Mouse (Mus musculus): ENCODE data around the gene Spata21. TPM values are rescaled to one million over a fixed set of nuclear protein-coding genes. Genes with fewer than 3 reads are reported as not detected.
"Not testable (repeated sequence)": the region's sequence is repeated elsewhere in the genome, so short reads cannot be mapped to it uniquely, and the experiment has no call there.

Gene Spata21
- total RNA-seq, 2 experiments from 2014 or later, result 0.17 to 0.59 TPM

DNA sequence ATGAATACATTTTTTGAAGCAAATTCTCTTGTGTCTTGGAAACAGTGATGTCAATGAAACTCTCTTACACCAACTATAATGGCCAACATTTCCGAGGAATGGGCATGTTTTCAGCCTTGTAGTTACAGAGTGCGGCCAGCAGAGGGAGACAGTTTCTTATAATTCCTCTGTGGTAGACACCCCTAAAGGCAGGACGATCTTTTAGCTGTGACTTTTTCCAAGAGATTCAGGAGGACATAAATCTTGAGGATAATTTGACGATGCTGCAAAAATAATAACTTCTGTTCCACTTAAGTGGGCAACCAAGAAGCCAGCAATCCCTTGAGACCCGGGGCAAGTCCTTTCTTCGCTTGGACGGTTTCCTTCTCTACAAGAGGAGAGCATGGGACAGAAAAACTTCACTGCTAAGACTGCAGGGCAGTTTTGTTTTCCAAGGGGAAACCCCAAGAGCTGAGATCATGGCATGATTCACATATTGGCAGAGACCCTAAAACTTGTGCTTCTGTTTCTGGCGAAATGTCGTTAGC lies 54.2 kb downstream of the Spata21 start:
- DNase-seq (ENCODE audit: extremely low spot score in 1 of 2, low spot score in 2 of 2), result peak; percentile 61 to 70
- intact Hi-C loops (cut with DNase I), result loop anchor here (5.0 kb wide), 1 partner anchor 220 kb away; no protein-coding TSS in a partner anchor

DNA sequence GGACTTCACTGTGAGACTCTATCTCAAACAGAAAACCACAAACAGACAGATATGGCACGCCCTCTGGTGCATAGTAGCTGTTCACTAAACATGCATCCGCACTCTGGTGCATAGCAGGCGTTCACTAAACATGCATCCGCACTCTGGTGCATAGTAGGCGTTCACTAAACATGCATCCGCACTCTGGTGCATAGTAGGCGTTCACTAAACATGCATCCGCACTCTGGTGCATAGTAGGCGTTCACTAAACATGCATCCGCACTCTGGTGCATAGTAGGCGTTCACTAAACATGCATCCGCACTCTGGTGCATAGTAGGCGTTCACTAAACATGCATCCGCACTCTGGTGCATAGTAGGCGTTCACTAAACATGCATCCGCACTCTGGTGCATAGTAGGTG lies 57.0 kb downstream of the Spata21 start:
- intact Hi-C loops (cut with DNase I), result loop anchor here (5.0 kb wide), 2 partner anchors 57 to 127 kb away; no protein-coding TSS in a partner anchor
- not testable (repeated sequence) for DNase-seq (ENCODE audit: extremely low spot score in 1 of 2, low spot score in 2 of 2)

DNA sequence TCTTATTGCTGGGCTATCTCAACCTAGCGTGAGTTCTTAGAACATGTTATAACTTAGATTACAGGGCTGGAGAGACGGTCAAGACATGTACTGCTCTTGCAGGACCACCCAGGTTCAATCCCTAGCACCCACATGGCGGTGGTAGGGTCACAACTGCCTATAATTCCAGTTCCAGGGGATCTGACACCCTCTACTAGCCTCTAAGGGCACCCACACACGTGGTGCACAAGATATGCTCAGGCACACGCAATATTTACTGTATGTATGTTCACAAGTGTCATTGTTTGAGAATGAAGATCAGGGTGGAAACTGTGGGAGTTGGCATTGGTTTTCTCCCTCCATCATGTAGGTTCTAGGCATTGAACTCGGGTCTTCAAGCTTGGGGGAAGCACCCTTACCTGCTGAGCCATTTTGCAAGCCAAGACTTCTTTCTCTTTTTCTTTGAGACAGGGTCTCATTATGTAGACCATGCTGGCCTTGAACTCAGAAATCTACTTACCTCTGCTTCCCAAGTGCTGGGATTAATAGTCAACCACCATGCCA lies 58.4 kb downstream of the Spata21 start:
- DNase-seq (ENCODE audit: extremely low spot score in 1 of 2, low spot score in 2 of 2), result no peak
- intact Hi-C loops (cut with DNase I), result loop anchor here (5.0 kb wide), 2 partner anchors 56 to 126 kb away; no protein-coding TSS in a partner anchor

DNA sequence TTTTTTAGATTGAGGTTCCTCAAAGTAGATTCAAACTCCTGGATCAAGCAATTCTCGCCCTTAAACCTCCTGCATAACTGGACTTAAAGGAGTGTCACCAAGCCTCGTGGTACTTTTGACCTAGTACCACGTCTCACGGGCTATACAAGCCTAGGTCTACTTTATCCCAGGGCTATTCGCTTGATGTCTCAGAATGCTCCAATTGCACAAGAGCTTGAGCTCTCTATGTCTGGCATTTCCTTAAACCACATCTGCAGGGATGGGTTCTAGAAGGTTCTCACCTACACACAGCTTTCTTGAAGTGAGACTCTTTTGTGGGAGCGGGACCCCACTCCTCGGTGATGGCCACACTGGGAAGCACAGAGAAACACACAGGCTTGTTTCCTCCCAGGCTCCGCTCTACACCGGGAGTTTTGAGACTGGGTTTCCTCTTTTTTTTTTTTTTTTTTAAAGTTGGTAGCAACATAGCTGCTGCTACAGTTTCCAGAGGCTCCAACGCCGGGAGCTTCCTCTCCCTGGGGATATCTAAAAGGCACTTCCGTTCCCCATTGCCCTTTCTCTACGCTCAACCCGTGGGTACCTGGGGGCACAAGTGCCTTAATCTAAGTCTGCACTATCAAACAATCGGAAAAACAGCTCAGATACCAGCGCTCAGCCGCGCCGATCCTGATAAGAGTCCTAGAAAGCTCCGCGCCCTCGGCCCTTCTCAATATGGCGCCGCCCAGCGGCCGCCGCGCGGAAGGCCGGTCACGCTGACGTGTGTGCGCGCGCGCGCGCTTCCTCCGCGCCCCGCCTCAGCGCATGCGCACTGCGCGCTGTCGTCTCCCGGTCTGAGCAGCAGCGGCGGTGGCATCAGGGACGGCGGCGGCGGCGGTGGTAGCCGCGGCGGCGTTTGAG lies 59.2 kb downstream of the Spata21 start, which contains the start of gene Fbxo42:
Gene Fbxo42 (plus strand): TSS at position 802 of the 897 bp plus-strand sequence.
- intact Hi-C loops (cut with DNase I), result loop anchor here (5.0 kb wide), 2 partner anchors 55 to 125 kb away; no protein-coding TSS in a partner anchor
- DNase-seq (ENCODE audit: extremely low spot score in 1 of 2, low spot score in 2 of 2), result peak; percentile 89 to 94

DNA sequence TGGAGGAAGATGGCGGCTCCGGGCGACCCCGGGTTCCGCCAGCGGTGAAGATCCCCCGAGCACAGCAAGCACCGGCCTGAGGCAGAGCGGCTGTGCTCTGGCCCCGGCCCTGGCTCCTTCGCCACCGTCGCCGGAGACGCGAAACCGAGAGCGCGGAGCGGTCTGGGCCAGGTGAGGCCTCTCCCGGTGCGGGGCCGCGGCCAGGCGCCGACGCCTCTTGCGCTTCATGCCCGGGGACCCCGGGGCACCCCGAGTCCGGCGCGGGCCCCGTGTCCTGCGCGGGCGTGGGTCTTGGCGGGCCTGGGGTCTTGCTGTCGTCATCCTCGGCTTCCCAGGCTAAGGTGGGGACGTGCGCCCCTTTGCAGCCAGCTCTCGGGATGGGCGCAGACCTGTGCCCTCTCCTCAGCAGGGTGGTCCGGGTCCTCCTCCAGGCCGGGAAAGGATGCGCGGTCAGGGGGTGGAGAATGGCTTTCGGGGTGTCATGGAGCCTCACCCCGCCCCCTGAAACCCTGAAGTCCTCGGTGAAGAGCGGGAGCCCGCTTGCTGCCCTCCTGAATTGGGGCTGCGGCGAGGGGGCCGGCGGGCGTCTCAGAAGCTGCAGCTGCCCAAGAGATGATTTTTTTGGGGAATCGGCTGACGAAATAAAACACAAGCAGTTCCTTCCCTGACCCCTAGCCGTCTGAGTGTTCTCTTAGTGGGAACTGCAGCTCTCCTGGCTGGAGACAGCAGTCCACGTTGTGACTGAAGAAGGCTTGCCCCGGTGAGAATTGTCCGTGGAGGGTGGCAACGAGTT lies 60.1 kb downstream of the Spata21 start:
- intact Hi-C loops (cut with DNase I), result loop anchor here (5.0 kb wide), 2 partner anchors 54 to 124 kb away; no protein-coding TSS in a partner anchor
- DNase-seq (ENCODE audit: extremely low spot score in 1 of 2, low spot score in 2 of 2), result peak in 1 of 2 experiments; percentile 70

DNA sequence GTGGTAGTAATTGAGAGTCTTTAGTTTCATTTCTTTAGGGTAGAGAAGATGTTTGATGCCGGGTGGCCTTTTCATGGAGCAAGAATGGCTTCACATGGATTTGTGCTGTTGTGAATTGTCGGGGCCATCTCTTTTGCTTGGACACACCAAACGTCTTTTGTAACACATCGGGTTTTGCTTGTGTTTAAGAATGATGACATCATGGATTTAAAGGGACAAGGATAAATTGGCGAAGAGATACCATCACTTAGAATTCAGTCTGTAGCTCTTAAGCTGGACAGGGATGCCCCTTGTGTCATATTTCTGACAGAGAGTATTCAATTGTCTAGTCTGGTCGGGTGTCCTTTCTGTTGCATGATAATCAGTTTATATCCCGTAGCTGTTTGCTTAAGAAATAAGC lies 61.0 kb downstream of the Spata21 start:
- intact Hi-C loops (cut with DNase I), result loop anchor here (5.0 kb wide), 2 partner anchors 53 to 123 kb away; no protein-coding TSS in a partner anchor
- DNase-seq (ENCODE audit: extremely low spot score in 1 of 2, low spot score in 2 of 2), result no peak

DNA sequence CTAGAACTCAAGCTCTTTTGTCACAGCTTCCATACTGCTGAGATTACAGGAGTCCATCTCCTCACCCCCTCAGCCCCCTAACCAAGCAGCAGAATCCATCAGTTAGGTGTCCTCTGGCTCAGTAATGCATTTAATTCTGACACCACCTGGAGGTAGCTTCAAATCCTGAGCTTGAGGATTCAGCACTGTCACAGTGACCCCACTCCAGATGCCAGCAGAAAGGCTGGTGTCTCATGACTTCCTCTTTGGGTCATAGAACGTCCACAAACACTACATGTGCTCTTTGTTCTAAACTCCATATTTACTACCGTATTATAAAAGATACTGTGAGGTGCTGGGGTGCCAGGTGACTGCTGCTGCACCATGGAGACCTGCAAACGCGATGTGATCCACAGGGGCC lies 69.4 kb downstream of the Spata21 start:
- DNase-seq (ENCODE audit: extremely low spot score in 1 of 2, low spot score in 2 of 2), result no peak
- intact Hi-C loops (cut with DNase I), result no loop called here

GRCm38 (mm10) chr4:141158609-141159008 lies 70.5 kb downstream of the Spata21 start:
- DNase-seq (ENCODE audit: extremely low spot score in 1 of 2, low spot score in 2 of 2), result no peak
- intact Hi-C loops (cut with DNase I), result no loop called here

DNA sequence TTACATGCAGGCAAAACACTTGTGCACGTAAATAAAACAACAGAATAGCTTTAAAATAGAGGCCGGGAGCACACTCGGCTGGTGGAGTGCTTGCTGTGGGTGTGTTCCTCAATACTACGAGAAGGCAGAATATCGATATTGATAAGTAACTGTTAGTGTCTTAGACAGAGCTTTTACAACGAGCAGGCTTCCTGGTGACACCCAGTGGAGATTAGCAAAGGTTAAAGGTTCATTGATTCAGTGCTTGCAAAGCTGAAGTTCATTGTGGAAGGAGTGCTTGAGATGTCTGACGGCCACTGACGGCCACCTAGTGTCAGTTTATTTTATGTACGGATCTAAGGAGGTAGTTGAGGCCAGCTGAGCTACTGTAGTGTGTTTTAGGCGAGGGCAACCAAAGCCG lies 71.0 kb downstream of the Spata21 start:
- intact Hi-C loops (cut with DNase I), result no loop called here
- DNase-seq (ENCODE audit: extremely low spot score in 1 of 2, low spot score in 2 of 2), result no peak

GRCm38 (mm10) chr4:141159666-141160065 lies 71.5 kb downstream of the Spata21 start:
- no peak for DNase-seq (ENCODE audit: extremely low spot score in 1 of 2, low spot score in 2 of 2)
- intact Hi-C loops (cut with DNase I), result no loop called here

- DNase-seq (ENCODE audit: extremely low spot score in 1 of 2, low spot score in 2 of 2), result no peak
- intact Hi-C loops (cut with DNase I), result no loop called here
Observed at GRCm38 (mm10) chr4:141160193-141160592, 72.1 kb downstream of the Spata21 start.

DNA sequence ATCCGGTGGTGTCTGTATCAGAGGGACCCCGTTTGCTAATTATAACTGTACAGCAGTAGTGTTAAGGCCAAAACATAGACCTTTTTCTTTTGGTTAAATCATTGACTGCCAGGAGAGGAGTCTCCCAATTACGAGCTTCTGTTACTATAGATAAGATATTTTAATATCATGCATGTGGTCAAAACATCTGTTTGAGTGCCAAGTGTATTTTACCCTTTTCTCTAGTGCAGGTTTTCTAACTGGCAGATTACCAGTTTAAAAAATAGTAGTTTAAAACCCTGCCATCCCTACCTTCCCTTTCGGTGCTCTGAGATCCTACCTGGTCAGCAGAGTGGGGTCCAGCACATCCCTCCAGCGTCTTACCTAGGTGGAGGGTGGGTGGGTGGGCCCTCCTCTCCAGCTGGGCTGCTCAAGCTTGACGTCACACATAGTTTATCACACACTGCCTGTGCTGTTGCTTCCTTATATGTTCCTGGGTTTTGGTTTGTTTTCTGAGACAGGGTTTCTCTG lies 73.6 kb downstream of the Spata21 start:
- intact Hi-C loops (cut with DNase I), result no loop called here
- no peak for DNase-seq (ENCODE audit: extremely low spot score in 1 of 2, low spot score in 2 of 2)

Other genes starting within 250 kb of the Spata21 start
- under 1 TPM; 0.11 to 0.14 TPM for gene Padi1, start 242.6 kb upstream of the Spata21 start, total RNA-seq (2021)
- 1 to 10 TPM; 3.3 to 4.9 TPM for gene Padi2, start 182.0 kb upstream of the Spata21 start, total RNA-seq (2021)
- 100 to 1,000 TPM; 197 to 203 TPM for gene Sdhb, start 127.1 kb upstream of the Spata21 start, total RNA-seq (2021)
- gene Atp13a2, start 101.5 kb upstream of the Spata21 start, total RNA-seq (2021), result 100 to 1,000 TPM; 241 to 250 TPM
- gene Mfap2, start 77.9 kb upstream of the Spata21 start, total RNA-seq (2021), result 10 to 100 TPM in 1 of 2 experiments, 1 to 10 TPM in 1; 9.3 to 14.8 TPM
- 10 to 100 TPM; 44.5 to 45.2 TPM for gene Crocc, start 27.8 kb upstream of the Spata21 start, total RNA-seq (2021)
- gene Necap2, start 10.0 kb upstream of the Spata21 start, total RNA-seq (2021), result 10 to 100 TPM; 41.8 to 42.9 TPM
- gene Szrd1, start 51.4 kb downstream of the Spata21 start, total RNA-seq (2021), result 10 to 100 TPM; 43.0 to 45.3 TPM
- gene Fbxo42, start 59.6 kb downstream of the Spata21 start, total RNA-seq (2021), result 10 to 100 TPM; 35.2 to 35.4 TPM
- gene Rsg1, start 125.6 kb downstream of the Spata21 start, total RNA-seq (2021), result 1 to 10 TPM; 3.5 to 5.0 TPM
- 1 to 10 TPM; 4.2 to 5.9 TPM for gene Arhgef19, start 151.2 kb downstream of the Spata21 start, total RNA-seq (2021)
- 1 to 10 TPM; 1.9 TPM for gene Epha2, start 212.9 kb downstream of the Spata21 start, total RNA-seq (2021)